Mouse (Mus musculus) frontal cortex, postnatal 25 days (tissue): ENCODE data around the gene Acot11.
"Not testable (repeated sequence)": the region's sequence is repeated elsewhere in the genome, so short reads cannot be mapped to it uniquely, and the experiment has no call there.

Experiments
- DNase-seq, 2 experiments: peaks; one replicate each; pipeline ENCODE4 v3.0.0; 2022; ENCODE audit warnings: low spot score in 2 of 2

The Acot11 gene

DNA sequence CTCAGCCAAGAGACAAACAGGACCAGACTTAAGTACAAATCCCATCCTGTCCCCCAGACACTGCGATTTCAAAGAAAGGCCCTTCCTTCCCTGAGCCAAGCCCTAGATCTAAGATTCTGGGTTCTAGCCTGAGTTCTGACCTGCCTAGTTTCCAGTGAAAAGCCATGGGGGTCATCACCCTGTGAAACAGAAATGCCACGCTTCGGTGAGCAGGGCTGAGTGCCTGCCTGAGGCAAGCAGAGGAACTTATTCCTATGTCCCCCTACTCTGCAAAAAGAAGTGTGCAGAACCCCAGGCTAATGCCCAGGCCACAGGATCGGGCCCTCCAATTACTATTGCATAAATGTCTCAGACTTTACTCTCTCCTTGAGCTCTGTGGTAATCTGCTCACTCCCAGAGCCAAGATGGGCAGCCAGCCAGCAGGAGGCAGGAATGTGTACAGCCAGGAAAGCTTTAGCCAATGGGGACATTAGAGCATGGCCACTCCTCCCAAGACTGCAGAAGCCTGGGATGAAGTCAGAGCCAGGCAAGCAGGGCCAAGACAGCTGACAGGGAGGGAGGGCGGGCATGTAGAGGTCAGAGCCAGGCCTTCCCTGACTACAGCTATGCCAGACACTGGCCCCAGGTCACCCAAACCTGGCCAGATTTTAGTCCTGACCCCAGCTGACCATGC, 26.5 kb downstream of the Acot11 start:
- peak; percentile 62 to 72 for DNase-seq

DNA sequence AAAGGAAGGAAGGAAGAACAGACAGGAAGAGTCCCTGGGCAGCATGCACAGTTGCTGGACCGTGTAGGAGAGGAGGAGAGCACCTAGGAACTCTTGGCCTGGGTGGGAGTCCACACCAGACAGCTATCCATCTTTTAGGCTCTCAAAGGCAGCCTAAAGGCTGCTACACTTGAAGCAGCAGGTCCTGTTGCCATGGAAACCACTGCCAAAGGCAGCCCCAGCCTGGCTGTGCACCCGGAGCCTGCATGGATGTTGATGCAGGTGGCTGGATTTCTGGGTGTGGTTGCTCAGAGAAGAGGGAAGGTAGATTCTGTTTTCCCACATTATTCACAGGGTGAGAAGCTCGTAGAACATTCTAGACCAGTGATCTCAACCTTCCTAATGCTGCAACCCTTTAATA, 27.8 kb downstream of the Acot11 start:
- peak in 1 of 2 experiments; percentile 27 for DNase-seq

DNA sequence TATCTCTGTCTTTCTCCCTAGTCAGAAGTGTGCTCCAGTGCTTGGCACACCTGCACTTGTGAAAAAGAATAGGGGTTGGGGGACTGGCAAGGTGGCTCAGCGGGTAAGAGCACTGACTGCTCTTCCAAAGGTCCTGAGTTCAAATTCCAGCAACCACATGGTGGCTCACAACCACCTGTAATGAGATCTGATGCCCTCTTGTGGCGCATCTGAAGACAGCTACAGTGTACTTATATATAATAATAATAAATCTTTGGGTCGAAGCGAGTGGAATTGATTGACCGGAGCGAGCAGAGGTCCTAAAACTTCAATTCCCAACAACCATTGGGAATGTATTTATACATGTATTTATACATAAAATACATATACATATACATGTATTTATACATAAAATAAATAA, 29.0 kb downstream of the Acot11 start:
- DNase-seq = not testable (repeated sequence)

DNA sequence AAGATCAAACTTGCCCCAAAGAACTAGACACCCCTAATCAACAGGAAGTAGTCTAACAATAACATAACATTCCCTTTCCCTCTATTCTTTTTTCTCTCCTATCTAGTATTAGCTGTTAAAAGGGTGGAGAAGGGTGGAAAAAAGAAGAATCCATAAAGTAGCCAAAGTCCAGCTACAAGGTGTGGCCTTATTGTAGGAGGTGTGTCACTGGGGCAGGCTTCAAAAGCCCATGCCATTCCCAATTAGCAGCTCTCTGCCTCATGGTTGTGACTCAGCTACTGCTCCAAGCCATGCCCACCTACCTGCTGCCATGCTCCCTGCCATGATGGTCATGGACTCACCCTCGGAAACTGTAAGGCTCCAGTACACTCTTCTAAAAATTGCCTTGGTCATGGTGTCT, 32.2 kb downstream of the Acot11 start:
- no peak for DNase-seq

DNA sequence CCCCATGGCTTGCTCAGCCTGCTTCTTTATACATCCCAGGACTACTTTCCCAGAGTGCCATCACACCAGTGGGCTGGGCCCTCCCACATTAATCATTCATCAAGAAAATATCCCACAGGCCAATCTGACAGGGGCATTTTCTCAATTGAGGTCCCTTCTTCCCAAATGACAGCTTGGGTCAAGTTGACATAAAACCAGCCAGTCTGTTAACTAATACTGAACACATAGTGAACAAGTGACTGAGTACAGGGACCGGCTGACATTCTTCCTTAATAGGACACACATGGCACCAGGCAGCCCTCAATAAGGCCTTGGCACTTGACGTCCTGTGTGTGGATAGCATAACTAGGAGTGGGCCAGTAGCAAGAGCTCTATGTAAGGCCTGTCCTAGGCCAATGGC, 35.5 kb downstream of the Acot11 start:
- no peak for DNase-seq

DNA sequence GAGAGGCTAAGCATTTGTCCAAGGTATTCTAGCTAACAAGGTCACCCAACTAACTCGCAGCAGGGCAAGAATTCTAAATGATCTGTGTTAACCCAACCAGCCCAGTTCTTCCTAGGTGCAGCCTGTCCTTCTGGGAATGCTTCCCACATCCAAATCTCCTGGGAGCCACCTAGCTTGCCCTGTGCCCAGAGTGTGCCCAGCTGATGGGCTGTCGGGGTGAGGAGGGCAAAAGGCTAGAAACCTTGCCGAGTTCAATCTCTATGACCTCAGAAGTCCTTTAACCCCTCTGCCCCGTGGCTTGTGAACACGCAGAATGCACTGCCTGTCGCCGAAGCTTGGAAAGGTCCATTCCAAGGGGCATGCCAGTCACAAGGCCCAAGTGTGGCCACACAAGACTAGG, 40.6 kb downstream of the Acot11 start:
- no peak for DNase-seq

DNA sequence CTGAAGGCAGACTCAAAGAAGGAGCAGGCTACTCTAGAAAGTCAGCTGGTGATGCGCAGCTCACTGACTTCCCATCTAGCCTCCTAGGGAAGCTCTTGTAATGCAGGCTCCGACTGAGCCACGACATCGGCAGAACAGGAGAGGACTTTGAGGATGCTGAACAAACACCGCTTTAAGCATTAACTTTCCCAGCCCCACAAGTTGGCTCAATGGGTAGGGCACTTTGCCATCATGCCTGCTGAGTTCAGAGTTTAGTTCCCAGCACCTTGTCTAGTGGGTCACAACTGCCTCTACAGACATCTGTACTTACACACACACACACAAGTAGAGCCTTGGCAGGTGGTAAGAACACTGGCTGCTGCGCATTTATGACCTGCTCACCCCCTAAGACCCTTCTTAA, 53.1 kb downstream of the Acot11 start:
- DNase-seq = no peak

DNA sequence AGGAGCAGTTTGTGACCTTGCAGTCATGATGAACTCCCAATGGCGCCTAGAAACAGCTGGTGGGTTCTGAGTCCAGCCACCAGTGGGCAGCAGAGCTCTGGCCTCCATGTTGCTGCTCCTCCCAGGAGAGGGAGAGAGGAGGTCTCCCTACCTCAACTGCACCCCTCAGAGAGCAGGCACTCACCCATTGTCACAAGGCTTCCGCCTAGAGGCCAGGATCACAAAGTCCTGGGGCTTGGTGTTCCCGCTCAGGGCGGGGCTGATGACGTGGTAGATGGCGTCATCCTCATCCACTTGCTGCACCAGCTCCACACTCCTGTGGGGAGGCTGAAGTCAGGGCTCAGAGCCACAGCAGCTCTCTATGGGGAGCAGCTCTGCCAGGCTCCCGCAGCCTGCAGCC, 55.1 kb downstream of the Acot11 start:
- peak; percentile 40 to 71 for DNase-seq

DNA sequence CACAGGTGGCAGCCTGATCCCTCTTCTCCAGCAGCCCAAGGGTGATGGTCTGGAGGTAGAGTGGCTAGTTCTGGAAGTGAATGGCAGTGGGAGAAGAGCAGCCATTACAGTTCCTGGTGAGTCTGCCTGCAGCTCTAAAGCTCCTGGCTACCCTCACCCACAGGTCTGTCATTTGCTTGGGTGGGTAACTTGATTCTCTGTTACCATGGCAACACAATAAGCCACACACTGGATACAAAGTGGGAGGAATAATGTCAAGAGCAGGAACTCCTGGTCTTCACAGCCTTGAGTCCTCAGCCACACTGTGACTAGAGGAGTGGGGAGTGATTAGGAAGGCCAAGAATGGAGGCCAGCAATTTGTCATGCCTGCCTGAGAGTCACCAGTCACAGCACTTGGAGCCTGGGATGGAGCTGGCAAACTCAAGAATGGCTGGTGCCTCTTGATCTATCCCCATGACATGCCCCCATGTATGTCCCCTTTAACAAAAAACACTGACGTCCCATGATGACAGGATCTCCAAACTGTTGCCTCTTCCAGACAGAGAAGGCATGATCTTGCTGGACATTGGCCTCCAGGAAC, 57.7 kb downstream of the Acot11 start:
- DNase-seq = no peak

DNA sequence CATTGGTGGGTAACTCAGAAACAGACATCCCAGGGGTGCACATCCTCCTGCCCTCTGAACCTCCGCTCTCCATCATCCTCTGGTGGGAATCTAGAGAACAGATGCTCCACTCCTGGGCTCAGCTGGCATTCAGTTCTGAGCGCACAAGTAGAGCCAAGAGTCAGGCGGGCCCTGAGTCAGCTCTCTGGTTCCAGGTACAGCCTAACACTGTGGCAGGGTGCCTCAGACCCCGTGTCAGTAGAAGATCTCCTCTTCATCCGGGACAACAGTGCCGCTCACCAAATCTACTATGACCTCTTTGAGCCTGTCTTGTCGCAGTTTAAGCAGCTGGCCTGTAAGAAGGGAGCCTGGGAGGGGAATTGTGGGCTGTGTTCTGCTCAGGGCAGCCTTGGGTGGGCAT, 58.9 kb downstream of the Acot11 start:
- no peak for DNase-seq

DNA sequence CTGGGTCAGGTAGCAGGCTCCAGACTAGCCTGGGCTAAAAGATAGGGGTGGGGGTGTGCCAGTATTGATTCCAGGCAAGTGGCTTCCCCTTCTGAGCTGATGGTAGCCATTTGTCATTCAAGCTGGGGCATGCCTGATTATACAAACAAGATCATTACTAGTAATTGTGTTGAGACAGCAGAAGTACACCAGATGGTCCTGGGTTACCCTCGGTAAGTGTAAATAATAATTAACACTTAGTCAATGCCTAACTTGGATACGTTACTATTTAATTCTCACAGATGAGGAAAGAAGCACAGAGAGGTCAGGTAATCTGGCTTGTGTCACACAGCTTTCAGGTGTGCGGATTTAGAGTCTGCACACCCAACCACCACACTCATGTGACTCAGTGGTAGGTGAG, 66.9 kb downstream of the Acot11 start:
- DNase-seq = no peak

DNA sequence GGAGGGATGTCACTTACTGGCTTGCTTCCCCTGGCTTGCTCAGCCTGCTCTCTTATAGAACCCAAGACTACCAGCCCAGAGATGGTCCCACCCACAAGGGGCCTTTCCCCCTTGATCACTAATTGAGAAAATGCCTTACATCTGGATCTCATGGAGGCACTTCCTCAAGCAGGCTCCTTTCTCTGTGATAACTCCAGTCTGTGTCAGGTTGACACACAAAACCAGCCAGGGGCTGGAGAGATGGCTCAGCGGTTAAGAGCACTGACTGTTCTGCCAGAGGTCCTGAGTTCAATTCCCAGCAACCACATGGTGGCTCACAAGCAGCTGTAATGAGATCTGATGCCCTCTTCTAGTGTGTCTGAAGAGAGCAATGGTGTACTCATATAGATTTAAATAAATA, 67.9 kb downstream of the Acot11 start:
- DNase-seq = not testable (repeated sequence)

DNA sequence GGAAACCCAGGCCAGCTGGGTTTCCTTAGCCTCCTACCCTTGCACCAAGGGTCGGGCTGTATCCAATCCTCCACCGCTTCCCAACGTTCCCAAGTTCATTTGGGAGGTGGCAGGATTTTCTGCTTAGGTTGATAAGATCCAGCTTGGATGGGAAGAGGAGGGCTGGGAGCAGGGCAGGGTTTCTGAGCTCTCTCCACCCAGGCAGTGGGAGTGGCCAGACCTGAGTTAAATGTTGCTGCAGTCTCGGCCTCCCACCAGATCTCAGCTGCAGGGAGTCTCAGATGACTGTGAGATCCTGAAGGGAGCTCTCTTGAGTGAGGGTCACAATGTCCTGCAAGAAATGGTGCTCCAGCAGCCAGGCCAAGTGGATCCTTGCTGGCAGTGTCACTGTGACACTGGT, 71.2 kb downstream of the Acot11 start, which contains the start of gene Fam151a:
Gene Fam151a, plus strand, starts transcription at position 254 of the 400 bp plus-strand sequence.
- DNase-seq = no peak

DNA sequence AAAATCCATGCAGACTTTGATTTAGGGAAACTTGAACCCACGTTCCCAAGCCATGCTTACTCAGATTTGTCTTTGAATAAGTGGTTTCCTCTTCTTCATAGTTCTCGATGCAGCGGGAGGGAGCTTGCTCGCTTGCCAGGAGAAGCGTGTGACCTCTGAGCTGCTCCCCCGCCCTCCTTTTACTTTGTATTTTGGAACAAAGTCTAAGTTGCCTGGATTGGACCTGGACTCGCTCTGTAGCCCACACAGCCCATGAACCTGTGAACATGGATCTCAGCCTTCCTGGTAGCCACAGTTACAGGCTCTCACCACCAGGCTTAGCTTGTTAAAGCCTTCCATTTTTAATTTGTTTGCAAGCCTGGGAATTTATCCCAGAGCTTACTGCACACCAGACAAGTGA, 74.0 kb downstream of the Acot11 start, which contains the start of gene Mroh7:
Gene Mroh7, minus strand, starts transcription at position 112 of the 400 bp plus-strand sequence.
- no peak for DNase-seq

DNA sequence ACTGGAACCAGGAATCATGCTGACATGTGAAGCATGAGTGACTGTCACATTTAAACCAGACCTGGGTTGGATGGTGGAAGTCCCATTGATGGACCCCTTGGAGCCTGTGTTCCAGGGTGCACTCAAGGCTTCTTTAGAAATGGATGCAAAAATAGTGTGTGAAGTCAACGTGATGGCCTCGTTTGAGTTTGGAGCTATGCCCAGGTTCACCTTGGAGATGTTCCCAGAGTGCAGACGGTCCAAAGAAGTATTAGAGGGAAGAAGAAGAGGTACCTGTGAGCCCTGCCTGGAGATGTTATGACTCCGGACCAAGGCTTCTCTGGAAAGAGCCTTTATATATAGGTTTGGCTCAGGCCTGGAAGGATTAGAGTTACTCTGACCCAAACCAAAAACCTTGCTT, 84.2 kb downstream of the Acot11 start:
- no peak for DNase-seq

DNA sequence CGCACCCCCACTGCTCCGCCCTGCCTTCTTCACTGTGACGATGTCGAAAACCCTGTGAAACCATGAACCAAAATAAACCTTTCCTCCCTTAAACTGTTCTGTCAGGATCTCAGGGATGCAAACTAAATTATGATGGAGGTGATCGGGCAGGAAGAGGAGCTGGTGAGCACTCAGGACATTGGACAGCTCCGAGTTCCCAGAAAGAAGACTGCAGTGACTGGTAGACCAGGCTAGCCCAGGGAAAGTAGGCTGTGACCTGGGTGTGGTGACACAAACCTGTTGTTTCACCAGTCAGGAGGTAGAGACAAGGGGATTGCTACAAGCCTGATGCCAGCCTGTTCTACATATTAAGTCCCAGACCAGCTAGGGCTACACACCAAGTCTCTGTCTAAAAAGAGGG, 91.2 kb downstream of the Acot11 start:
- no peak for DNase-seq

DNA sequence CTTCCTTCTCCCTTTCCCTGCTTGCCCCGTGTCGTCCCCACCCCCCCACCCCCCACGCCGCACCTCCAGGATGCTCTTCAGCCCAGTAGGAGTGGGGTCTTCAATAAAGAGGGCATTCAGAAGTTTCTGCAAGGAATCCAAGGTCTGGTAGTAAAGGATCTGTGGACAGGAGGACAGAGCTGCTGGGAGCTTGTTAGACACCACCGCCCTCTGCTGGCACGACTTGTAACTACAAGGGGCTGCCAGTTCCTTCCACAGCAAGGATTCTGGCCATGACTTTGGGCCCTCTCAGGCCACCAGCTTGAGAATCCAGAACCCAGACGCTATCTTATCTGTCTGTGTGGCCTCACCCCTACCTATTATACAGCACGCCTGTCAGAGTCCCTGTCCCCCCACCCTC, 96.4 kb downstream of the Acot11 start:
- peak; percentile 68 to 75 for DNase-seq

DNA sequence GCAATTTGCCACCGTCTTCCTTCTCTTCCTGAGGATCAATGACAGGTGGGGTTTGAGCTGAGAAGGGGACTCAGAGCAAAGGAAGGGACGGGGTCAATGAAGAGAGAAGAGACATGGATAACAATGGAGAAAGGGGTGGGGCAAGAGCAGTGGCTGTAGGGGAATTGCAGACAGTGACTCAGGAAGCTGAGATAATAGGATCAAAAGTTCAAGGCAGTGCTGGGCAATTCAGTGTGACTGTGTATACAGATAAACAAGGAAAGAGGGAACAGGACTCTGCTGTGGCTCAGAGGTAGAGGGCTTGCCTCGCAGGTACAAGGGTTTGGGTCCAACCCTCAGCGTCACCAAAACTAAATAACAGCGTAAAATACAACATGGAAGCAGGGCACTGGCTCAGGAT, 96.8 kb downstream of the Acot11 start:
- DNase-seq = no peak

DNA sequence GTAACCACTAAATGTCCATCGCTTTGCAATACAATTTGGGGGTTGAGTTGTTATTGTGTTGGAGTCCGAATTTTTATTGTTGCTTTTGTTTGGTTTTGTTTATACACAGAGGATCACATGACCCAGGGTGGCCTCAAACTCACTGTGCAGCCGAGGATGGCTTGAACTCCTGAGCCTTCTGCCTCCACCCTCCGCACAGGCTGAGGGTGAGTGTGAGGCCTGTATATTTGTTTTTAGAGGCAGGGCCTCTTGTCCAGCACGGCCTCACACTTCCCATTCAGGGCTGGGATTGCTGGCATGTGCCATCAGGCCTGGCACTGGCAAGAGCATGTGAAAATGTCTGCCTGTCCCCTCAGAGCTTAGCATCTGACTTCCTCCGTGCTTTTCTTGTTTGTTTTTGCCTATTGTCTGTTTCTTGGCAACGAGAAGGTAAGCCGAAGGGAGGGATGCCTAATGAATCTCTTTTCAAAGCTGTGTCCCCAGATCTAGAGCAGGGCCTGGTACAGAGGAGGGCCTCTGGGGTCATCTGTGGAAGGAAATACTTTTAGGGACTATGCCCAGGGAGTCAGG, 99.6 kb downstream of the Acot11 start:
- no peak for DNase-seq

DNA sequence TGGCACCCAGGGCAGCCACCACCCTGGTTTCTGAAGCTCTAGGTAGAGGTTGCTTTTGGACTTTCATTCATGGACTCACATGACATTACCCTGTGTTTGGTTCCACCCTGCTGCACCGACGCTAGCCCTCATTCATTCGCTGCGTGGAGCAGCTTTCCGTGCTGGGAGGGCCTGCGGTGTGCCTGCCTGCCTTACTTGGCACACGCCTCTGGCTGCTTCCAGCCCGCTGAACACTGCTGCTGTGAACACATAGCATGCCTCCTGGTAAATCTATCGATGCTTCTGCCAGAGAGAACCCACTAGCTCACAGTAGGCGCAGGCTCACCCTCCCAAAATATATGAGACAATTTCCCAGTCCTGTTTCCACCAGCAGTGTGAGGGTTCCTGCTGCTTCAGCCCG, 100.4 kb downstream of the Acot11 start:
- DNase-seq = peak; percentile 40 to 45

DNA sequence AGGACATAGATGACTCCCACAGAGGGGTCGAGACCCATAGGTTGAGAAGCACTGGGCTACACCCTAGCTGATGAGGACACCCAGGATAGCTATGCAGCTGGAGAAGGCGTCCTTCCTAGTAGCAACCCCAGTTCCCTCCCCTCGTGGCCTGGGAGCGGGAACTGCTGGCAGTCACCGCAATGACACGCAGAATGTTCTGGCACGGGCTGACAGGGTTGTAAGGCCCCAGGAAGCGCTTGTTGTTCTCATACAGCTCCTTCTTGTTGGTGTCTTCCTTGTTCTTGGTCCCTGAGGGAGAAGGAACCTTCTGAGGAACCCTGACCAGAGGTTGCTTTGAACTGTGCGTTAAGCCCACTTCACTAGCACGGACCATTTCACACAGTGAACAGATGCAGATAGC, 100.8 kb downstream of the Acot11 start:
- no peak for DNase-seq

DNA sequence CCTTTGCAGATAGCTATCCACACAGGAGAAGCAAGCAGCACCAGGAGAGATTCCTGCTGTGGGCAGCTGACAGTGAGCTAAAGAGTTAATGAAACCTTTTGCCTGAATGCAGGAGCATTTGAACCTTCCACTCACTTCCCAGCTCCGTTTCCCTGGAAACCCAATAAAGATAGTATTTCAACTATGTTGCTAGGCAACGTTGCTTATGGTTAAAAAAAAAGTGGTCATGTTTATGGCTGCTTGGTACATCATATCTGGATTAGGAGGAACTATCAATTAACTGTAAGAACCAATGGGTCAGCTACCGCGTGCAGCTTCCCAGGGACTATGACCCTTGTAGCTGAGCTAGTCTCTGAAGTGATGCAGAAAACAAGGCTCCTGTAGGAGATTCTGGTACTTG, 104.0 kb downstream of the Acot11 start:
- DNase-seq = no peak

DNA sequence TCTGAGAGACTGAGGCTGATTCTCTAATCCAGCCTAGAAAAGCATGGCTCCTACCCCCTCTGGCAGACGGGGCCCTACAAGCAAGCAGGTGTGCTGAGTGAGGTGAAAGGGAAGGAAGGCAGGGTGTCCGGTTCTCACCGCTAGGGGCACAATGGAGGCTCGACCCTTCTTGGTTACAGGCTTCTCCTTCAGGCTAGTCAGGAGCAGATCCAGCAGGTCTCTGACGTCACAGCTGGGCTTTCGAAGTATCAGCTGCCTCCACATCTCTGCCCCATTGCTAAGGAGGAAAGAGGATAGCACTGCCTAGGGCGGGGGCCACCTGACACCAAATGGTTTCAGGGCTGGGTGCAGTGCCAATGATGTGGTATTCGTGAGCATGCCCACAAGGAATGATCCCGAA, 104.8 kb downstream of the Acot11 start:
- DNase-seq = peak in 1 of 2 experiments; percentile 34
